Mouse (Mus musculus) left cerebral cortex, adult 18-20 months (tissue): Measurements from ENCODE around the gene Arid3b. TPM values are rescaled to one million over a fixed set of nuclear protein-coding genes. Genes with fewer than 3 reads are reported as not detected.
"Not testable (repeated sequence)": the region's sequence is repeated elsewhere in the genome, so short reads cannot be mapped to it uniquely, and the experiment has no call there.

Experiments
- DNase-seq, 2 experiments: peaks; one replicate each; pipeline ENCODE4 v3.0.0; 2021 to 2022; ENCODE audit warnings: low spot score in 2 of 2, mixed read lengths in 1 of 2
- long read RNA-seq, 2 experiments: library from polyadenylated mRNA; stranded (forward); transcript quantifications; one replicate each; pipeline ENCODE4 v2.0.0; 2021
- total RNA-seq, 2 experiments: library from RNA; stranded (reverse); gene quantifications; 2 replicates each; pipeline ENCODE4 v1.2.3; 2021

The Arid3b gene
- 10 to 100 TPM; 12.3 to 13.5 TPM for total RNA-seq
- long read RNA-seq, experiment 1, partial matches to known transcripts: 2 of 5 reads
- long read RNA-seq, experiment 1, other reads (novel, unspliced or antisense): 1 of 5 reads
- long read RNA-seq, experiment 2, partial matches to known transcripts: 2 of 4 reads
- long read RNA-seq, experiment 2, other reads (novel, unspliced or antisense): 1 of 4 reads

- DNase-seq: peak; percentile 87 to 93
These were observed at the start of gene Arid3b for GRCm38 (mm10) chr9:57836581-57837170. Arid3b (minus strand) TSS chr9:57836793.

GRCm38 (mm10) chr9:57883413-57883812 lies 46.8 kb upstream of the Arid3b start:
- no peak for DNase-seq

- DNase-seq: not testable (repeated sequence)
These were observed 45.2 kb upstream of the Arid3b start for GRCm38 (mm10) chr9:57881781-57882180.

- DNase-seq: no peak
These were observed 43.7 kb upstream of the Arid3b start for GRCm38 (mm10) chr9:57880278-57880677.

- DNase-seq: no peak
These were observed 42.6 kb upstream of the Arid3b start for GRCm38 (mm10) chr9:57879213-57879612.

GRCm38 (mm10) chr9:57874994-57875393 lies 38.4 kb upstream of the Arid3b start:
- DNase-seq: no peak

- no peak for DNase-seq
These were observed 37.5 kb upstream of the Arid3b start for GRCm38 (mm10) chr9:57874134-57874533.

GRCm38 (mm10) chr9:57870273-57870816 lies 33.8 kb upstream of the Arid3b start:
- no peak for DNase-seq

- DNase-seq: no peak
These were observed 32.2 kb upstream of the Arid3b start for GRCm38 (mm10) chr9:57868767-57869166.

- DNase-seq: peak in 1 of 2 experiments; percentile 17
These were observed 31.3 kb upstream of the Arid3b start for GRCm38 (mm10) chr9:57867880-57868279.

- peak; percentile 31 to 43 for DNase-seq
These were observed 30.6 kb upstream of the Arid3b start for GRCm38 (mm10) chr9:57867236-57867635.

GRCm38 (mm10) chr9:57866530-57866929 lies 29.9 kb upstream of the Arid3b start:
- peak; percentile 15 to 28 for DNase-seq

GRCm38 (mm10) chr9:57864336-57864735 lies 27.7 kb upstream of the Arid3b start:
- DNase-seq: no peak

GRCm38 (mm10) chr9:57861951-57862471 lies 25.4 kb upstream of the Arid3b start:
- DNase-seq: peak; percentile 65 to 76

GRCm38 (mm10) chr9:57856456-57856855 lies 19.9 kb upstream of the Arid3b start:
- DNase-seq: no peak

GRCm38 (mm10) chr9:57854280-57854679 lies 17.7 kb upstream of the Arid3b start:
- no peak for DNase-seq

GRCm38 (mm10) chr9:57839032-57839431 lies 2.4 kb upstream of the Arid3b start:
- no peak for DNase-seq

GRCm38 (mm10) chr9:57835841-57836514 lies 615 bp downstream of the Arid3b start:
- no peak for DNase-seq

GRCm38 (mm10) chr9:57834629-57835417 lies 1.8 kb downstream of the Arid3b start:
- DNase-seq: no peak

- DNase-seq: no peak
These were observed 2.7 kb downstream of the Arid3b start for GRCm38 (mm10) chr9:57833762-57834471.
